Mouse (Mus musculus) right cerebral cortex, postnatal 14 days (tissue): ENCODE measurements around the gene Scnn1g.

Experiments
- DNase-seq: peaks from one replicate; pipeline ENCODE4 v3.0.0; 2022

Scnn1g gene

GRCm38 (mm10) chr7:121734171-121734831, at the start of gene Scnn1g:
Scnn1g (plus strand) TSS chr7:121734479.
- peak; percentile 90 for DNase-seq

GRCm38 (mm10) chr7:121685140-121685984, 48.9 kb upstream of the Scnn1g start:
- no peak for DNase-seq

GRCm38 (mm10) chr7:121689338-121689737, 44.9 kb upstream of the Scnn1g start:
- DNase-seq: no peak

- DNase-seq: no peak
These were observed 42.5 kb upstream of the Scnn1g start for GRCm38 (mm10) chr7:121691803-121692202.

- no peak for DNase-seq
These were observed 37.1 kb upstream of the Scnn1g start for GRCm38 (mm10) chr7:121697170-121697569.

- no peak for DNase-seq
These were observed 36.7 kb upstream of the Scnn1g start for GRCm38 (mm10) chr7:121697574-121697973.

GRCm38 (mm10) chr7:121699218-121699617, 35.1 kb upstream of the Scnn1g start:
- no peak for DNase-seq

GRCm38 (mm10) chr7:121700480-121700879, 33.8 kb upstream of the Scnn1g start:
- DNase-seq: no peak

- DNase-seq: no peak
These were observed 32.3 kb upstream of the Scnn1g start for GRCm38 (mm10) chr7:121701983-121702382.

GRCm38 (mm10) chr7:121705051-121705450, 29.2 kb upstream of the Scnn1g start:
- no peak for DNase-seq

- DNase-seq: peak; percentile 48
These were observed 27.7 kb upstream of the Scnn1g start for GRCm38 (mm10) chr7:121706411-121707072.

- peak; percentile 92 for DNase-seq
These were observed 27.1 kb upstream of the Scnn1g start, which contains the start of gene Usp31 for GRCm38 (mm10) chr7:121707073-121707667. Usp31 (minus strand) TSS chr7:121707253.

- DNase-seq: no peak
These were observed 23.1 kb upstream of the Scnn1g start for GRCm38 (mm10) chr7:121711171-121711570.

GRCm38 (mm10) chr7:121717031-121717430, 17.2 kb upstream of the Scnn1g start:
- DNase-seq: peak; percentile 41

- no peak for DNase-seq
These were observed 4.1 kb upstream of the Scnn1g start for GRCm38 (mm10) chr7:121730225-121730624.

GRCm38 (mm10) chr7:121737511-121738415, 3.5 kb downstream of the Scnn1g start:
- no peak for DNase-seq

GRCm38 (mm10) chr7:121750244-121750643, 16.0 kb downstream of the Scnn1g start:
- DNase-seq: no peak

GRCm38 (mm10) chr7:121754748-121755147, 20.5 kb downstream of the Scnn1g start:
- DNase-seq: no peak

GRCm38 (mm10) chr7:121763328-121763727, 29.0 kb downstream of the Scnn1g start:
- no peak for DNase-seq

GRCm38 (mm10) chr7:121767900-121768299, 33.6 kb downstream of the Scnn1g start:
- DNase-seq: no peak

GRCm38 (mm10) chr7:121768983-121769382, 34.7 kb downstream of the Scnn1g start:
- no peak for DNase-seq

GRCm38 (mm10) chr7:121778553-121778952, 44.3 kb downstream of the Scnn1g start:
- no peak for DNase-seq
